Mouse (Mus musculus) hindlimb bud, embryonic 11.5 days (tissue): ENCODE measurements around the gene Kiz.

Source experiments
- DNase-seq: peaks from one replicate; pipeline ENCODE4 v3.0.0-alpha.2; 2012; ENCODE audit warnings: low read depth, low spot score; ENCODE audit errors: extremely low spot score

The Kiz gene

GRCm38 (mm10) chr2:146855599-146856039, at the start of gene Kiz:
Gene Kiz, plus strand, starts transcription at chr2:146855864.
- DNase-seq: no peak

GRCm38 (mm10) chr2:146809706-146810256, 45.9 kb upstream of the Kiz start:
- DNase-seq: no peak

GRCm38 (mm10) chr2:146810695-146811094, 45.0 kb upstream of the Kiz start:
- no peak for DNase-seq

GRCm38 (mm10) chr2:146814978-146815377, 40.7 kb upstream of the Kiz start:
- DNase-seq: no peak

GRCm38 (mm10) chr2:146819065-146819464, 36.6 kb upstream of the Kiz start:
- DNase-seq: no peak

- no peak for DNase-seq
Measured at GRCm38 (mm10) chr2:146823483-146823951, 32.1 kb upstream of the Kiz start.

- DNase-seq: no peak
Measured at GRCm38 (mm10) chr2:146824043-146824442, 31.6 kb upstream of the Kiz start.

- no peak for DNase-seq
Measured at GRCm38 (mm10) chr2:146828006-146828405, 27.7 kb upstream of the Kiz start.

- no peak for DNase-seq
Measured at GRCm38 (mm10) chr2:146833222-146834063, 22.2 kb upstream of the Kiz start.

GRCm38 (mm10) chr2:146834064-146834313, 21.7 kb upstream of the Kiz start:
- DNase-seq: no peak

- DNase-seq: no peak
Measured at GRCm38 (mm10) chr2:146834314-146835201, 21.1 kb upstream of the Kiz start.

- no peak for DNase-seq
Measured at GRCm38 (mm10) chr2:146835241-146835990, 20.2 kb upstream of the Kiz start.

GRCm38 (mm10) chr2:146836246-146836645, 19.4 kb upstream of the Kiz start:
- DNase-seq: no peak

- no peak for DNase-seq
Measured at GRCm38 (mm10) chr2:146836871-146837550, 18.7 kb upstream of the Kiz start.

- DNase-seq: no peak
Measured at GRCm38 (mm10) chr2:146837653-146838052, 18.0 kb upstream of the Kiz start.

GRCm38 (mm10) chr2:146838596-146839302, 16.9 kb upstream of the Kiz start:
- no peak for DNase-seq

- DNase-seq: no peak
Measured at GRCm38 (mm10) chr2:146839303-146840030, 16.2 kb upstream of the Kiz start.

GRCm38 (mm10) chr2:146847863-146848262, 7.8 kb upstream of the Kiz start:
- no peak for DNase-seq

GRCm38 (mm10) chr2:146856120-146856519, 456 bp downstream of the Kiz start:
- no peak for DNase-seq
